Mouse (Mus musculus) mesoderm, embryonic 11.5 days (tissue): ENCODE results near the gene Pnpla2.
A peak's percentile ranks its signal among the peaks of the same experiment; 100 is the strongest.
"Not testable (repeated sequence)": the region's sequence is repeated elsewhere in the genome, so short reads cannot be mapped to it uniquely, and the experiment has no call there.

Experiments
- DNase-seq: peaks from one replicate; pipeline ENCODE4 v3.0.0-alpha.2; 2012; ENCODE audit warnings: low read depth, low spot score

The Pnpla2 gene

GRCm38 (mm10) chr7:141454967-141455551, at the start of gene Pnpla2:
Gene Pnpla2, plus strand, starts transcription at chr7:141455198.
- DNase-seq = peak; percentile 92

GRCm38 (mm10) chr7:141405466-141405865, 49.5 kb upstream of the Pnpla2 start:
- no peak for DNase-seq

DNA sequence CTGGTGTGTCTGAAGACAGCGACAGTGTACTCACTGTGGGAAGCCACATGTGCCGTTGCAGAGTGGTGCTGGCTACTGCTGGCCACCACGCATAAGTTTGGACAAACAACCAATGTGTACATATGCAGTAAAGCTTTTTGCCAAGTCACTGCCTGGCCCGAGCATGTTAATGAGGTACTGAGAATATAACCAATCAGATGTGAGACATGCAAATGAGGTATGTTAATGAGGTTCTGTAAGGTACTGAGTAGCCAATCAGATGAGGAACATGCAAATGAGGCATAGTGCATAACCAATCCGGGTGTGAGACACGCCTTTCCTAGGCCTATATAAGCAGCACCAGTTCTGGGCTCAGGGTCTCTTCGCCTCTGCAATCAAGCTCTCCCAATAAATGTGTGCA, 47.3 kb upstream of the Pnpla2 start:
- not testable (repeated sequence) for DNase-seq

DNA sequence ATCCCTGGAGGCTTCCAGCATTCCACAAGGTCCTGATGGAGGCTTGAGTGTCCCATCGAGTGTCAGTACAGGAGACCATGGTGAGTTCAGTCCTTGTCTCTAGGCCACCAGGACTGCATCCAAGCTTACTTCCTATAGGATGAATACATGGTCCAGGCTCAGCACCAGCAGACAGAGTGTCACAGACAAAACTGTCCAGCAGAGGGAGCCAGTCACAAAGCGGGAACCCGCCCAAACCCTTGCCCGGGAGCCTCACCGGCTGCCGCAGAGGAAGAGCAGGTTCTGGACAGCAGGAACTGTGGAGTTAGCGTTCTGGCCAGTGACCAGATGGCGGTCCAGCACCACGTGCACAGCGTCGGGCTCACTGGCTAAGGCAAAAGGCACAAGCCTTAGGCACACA, 46.2 kb upstream of the Pnpla2 start:
- DNase-seq = peak; percentile 85

DNA sequence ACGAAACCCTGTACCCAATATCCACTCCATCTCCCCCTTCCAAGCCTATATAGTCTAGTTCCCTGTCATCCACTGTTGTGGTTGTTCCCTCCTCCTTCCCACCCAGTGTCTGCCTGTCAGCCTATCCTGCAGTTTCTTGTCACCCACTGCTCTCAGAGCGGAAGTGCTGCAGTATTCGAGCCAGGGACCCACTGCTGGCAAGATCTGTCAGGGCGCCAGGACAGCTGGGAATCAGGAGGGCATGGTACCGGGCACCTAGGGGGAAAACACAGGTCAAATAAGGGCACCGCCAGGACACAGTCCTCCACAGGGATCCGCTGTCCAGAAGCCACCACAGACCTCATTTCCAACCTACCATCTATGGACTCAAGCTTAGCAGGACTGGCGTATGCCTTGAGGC, 44.4 kb upstream of the Pnpla2 start:
- no peak for DNase-seq

DNA sequence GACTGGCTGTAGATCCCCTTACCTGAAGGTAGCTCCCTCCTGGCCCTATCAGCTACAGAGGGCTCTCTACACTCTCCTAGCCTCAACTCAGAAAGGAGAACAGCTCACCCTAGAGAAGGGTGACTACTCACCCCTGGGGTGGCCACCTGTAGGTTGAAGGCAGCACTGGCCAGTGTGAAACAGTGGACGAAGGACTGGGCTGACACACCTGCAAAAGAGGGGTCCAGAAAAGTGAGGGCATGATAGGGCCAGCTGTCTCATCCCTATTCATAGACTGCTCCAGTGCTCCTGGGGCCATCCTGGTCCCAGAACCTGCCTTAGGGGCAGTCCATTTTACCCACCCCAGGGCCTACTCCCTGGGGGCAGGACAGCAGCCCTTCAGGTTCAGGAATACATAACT, 43.3 kb upstream of the Pnpla2 start:
- no peak for DNase-seq

GRCm38 (mm10) chr7:141413331-141413730, 41.7 kb upstream of the Pnpla2 start:
- DNase-seq = no peak

GRCm38 (mm10) chr7:141413809-141414584, 41.0 kb upstream of the Pnpla2 start, which contains the start of gene Gatd1:
Gene Gatd1, minus strand, starts transcription at chr7:141414136.
- peak; percentile 100 for DNase-seq

GRCm38 (mm10) chr7:141416144-141416841, 38.7 kb upstream of the Pnpla2 start:
- no peak for DNase-seq

DNA sequence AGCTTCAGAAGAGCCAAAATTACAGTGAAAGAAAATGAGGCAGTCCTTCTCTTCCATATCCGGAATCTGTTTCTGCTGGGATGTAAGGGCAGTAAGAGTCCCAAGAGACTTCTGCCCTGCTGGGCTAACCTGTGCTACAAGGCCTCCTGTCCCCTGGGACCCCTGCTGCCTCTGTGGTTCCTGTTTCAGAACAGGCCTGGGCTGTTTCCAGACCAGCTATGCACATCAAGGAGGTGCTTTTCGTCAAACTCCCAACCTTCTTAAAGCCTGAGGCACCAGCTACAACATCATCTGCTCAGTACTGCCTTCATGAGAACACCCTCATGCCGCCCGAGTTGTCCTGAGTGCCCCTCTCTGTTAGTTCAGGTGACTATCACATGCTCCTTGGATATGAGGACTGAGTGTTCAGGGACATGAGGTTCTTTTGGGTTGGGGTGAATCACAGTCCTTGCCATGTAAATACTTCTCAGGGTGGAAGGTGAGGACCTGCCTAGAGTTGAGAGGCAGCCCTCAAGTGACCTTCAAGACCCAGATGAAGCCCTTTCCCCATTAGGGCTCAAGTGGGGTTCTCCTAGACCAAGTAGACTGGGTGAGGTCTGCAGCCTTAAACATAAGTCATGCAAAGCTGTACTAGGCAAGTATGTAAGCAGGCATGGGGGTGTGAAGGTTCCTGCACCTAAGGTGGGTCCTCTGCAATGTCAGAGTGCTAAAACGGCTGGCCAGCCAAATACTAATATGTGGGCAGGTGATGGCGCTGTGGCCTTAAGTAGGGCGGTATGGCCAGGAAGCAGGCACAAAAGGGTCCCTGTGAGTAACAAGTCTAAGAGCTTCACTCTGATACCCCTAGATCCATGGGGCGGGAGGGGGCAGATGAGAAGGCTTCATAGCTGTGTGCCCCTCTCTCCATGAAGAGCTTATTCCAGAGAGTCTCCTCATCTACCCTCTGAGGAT, 37.0 kb upstream of the Pnpla2 start:
- no peak for DNase-seq

- no peak for DNase-seq
Observed at GRCm38 (mm10) chr7:141418970-141419369, 36.0 kb upstream of the Pnpla2 start.

- DNase-seq = no peak
Observed at GRCm38 (mm10) chr7:141420030-141420702, 34.8 kb upstream of the Pnpla2 start.

DNA sequence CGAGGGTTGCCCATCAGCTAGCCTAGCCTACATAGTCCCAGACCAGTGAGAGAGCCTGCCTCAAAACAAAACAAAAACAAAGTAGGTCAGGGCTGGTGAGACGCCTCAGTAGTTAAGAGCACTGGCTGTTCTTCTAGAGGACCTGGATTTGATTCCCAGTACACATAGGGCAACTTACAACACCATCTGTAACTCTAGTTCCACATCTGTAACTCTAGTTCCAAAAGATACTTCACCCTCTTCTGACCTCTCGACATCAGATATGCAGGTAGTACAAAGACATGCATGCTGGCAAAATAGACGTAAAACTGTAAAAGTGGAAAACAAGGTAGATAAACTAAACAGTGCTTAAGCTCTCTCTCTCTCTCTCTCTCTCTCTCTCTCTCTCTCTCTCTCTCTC, 31.2 kb upstream of the Pnpla2 start:
- DNase-seq = no peak

DNA sequence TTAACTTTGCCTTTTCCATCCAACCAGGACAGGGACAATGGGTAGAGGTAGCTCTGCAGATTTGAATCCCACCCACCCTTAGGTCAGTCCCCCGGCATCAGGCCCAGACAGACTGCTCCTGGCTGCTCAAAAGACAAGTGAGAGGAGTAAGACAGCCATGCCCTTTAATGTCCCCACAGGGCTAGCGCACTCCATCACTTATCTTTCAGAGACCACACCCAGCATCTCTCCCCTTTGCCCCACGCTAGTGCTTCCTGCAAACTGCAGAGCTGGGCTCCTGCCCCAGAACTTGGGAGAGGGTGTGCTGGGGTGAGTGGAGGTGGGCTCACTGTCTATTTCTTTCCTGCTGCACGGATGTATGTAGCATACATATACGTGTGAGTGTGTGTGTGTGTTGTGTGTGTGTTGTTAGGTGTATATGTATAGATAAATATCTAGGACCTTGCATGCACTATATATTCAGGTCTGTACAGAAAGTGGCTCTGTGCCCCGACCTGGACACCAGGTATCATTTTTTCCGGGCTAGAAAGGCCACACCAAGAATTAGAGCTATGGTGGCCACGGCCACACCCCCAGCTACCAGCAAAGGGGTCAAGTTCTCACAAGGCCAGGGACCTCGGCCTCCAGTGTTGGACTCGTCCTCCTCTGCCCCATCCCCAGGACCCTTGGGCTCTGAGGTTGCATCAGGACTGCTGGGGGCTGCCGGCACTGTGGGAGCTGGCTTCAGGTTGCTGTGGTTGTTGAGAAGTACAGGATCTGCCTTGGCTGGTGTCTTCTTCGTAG, 27.9 kb upstream of the Pnpla2 start:
- no peak for DNase-seq

DNA sequence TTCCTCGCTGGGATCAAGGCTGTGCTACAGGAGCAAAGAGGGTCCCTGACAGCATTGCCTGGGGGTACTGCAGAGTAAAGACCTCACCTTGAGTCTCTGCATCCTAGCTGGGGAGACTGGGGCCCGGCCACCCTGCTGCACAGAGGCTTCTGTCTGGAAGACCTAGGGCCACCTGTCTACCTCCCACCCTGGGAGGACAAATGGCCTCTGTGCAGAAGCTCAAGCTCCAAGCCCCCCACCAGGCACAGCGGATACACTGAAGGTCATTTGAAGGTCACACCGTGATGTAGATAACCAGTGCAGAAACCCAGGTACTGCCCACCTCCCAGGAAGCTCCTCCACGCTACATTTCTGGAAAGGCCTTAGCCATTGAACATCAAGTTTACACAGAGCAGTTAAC, 26.3 kb upstream of the Pnpla2 start:
- DNase-seq = no peak

DNA sequence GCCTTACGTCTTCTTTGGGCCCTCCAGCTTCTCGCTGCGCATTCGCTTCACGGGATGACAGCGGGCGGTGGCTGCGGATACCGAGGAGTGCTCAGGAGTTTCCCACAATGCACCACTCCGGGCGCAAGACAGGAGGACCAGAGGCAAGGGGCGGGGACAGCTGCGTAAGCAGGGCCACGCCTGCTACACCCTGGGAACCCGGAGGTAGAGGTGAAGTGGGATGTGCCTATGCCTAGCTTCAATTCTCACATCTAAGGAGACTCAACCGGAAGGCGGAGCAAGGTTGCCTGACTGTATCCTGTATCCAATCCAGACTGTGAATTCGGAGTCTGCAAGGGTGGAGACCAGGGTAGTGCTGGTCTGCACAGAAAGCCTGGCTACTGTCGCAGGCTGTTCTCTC, 25.7 kb upstream of the Pnpla2 start, which contains the start of gene Cend1:
TSS of gene Cend1 (minus strand) at position 182 of the 400 bp plus-strand sequence.
- peak; percentile 82 for DNase-seq

DNA sequence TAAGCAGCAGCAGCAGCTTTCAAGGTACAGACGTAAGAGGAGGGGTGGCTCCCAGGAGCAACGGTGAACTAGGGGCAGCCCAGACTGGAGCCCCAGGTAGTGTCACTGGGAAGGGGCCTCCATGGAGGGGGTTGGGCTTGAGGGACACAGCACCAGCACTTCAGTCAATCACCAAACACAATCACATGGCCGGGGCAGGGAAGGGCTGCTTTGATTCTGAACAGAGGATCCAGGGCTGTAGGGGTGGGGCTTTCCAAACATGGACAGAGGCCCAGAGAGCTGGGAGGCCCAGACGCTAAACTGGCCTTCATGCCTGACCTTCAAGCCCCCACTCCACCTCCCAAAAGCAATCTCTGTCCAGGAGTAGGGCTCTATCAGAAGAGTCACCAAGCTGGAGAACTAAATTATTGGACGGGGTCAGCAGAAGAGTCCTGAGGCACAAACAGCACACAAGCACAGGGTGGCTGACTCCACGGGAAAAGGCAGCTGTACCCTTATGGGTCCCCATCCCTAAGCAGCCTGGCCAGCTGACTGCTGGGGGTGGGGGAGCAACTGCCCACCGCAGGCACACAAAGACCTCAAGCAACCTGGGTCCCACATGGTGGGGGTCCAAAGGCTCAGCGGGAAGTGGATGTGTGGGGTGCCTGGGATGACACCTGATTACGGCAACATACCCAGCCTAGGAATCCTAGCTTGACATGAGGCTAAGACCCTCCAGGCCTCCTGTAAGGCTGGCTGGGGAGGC, 25.0 kb upstream of the Pnpla2 start:
- DNase-seq = no peak

DNA sequence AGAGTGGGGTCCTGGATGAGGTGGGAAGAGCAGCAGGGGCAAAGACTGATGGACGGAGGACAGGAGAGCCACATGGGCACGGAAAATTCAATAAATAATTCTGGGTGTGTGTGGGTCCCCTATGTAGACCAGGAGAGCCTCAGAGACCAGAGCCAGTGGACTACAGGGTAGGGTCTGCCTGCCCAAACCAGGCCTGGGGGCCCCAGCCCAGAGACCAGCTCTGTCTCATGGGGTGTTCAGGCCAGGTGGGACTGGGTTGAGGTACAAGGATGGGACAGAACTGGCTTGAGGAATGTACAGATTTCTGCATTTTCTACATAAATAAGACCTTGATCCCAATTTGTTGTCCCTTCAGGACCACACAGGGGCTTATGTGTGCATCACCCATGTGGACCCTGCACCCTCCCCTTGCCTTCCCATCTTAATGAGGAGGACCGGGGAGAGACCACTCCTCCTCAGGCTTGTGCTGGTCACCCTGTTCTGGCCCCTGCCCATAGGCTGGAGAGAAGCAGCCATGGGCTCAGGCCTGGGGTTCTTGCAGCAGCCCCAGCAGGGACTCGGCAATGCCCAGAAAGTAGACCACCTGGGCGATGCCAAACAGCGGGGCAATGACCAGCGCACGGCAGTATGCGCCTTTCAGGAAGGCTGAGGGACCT, 24.3 kb upstream of the Pnpla2 start:
- no peak for DNase-seq
